17 mouse cellular contexts compared by ENCODE assay signal in genomic region chr7:75077560-75078208, GRCm38 (mm10).
DNase-seq lines count a peak whose midpoint lies in the region; ATAC-seq lines count a peak whose summit lies in the region.
"Had no signal": no experiment of that assay in that cellular context is flagged by ENCODE, and none has a peak within 500 bp of the region (broad histone marks: within the 10 kb centered on the region; RNA-seq: fewer than 3 reads in every experiment).

No protein-coding gene starts in this region.

- H3K9me3 ChIP-seq in midbrain, embryonic 11.5 days (ENCODE audit: control insufficient read depth, low read length) = no peaks in the 10 kb centered on the region
- H3K9me3 ChIP-seq in midbrain, embryonic 14.5 days (ENCODE audit: control insufficient read depth, low read length) = no peaks in the 10 kb centered on the region
- H3K9me3 ChIP-seq: embryonic facial prominence, embryonic 13.5 days; kidney, embryonic 15.5 days; midbrain, embryonic 12.5 days had no signal

- H3K4me1 ChIP-seq in midbrain, embryonic 11.5 days (ENCODE audit: control insufficient read depth, insufficient read depth, low read length) = no peaks in the 10 kb centered on the region
- H3K4me1 ChIP-seq in midbrain, embryonic 14.5 days (ENCODE audit: control insufficient read depth, insufficient read depth, low read length) = no peaks in the 10 kb centered on the region
- H3K4me1 ChIP-seq: embryonic facial prominence, embryonic 13.5 days; kidney, embryonic 15.5 days; midbrain, embryonic 12.5 days had no signal

- no peak overlapping the region for H3K4me3 ChIP-seq in midbrain, embryonic 11.5 days (ENCODE audit: low read depth, low read length)
- H3K4me3 ChIP-seq in midbrain, embryonic 14.5 days (replicated peaks; ENCODE audit: low read depth, low read length) = no peak overlapping the region
- H3K4me3 ChIP-seq: embryonic facial prominence, embryonic 13.5 days; kidney, embryonic 15.5 days; left cerebral cortex, adult 2 months; midbrain, embryonic 12.5 days had no signal

- ATAC-seq in frontal cortex, adult (ENCODE audit: low TSS enrichment) = peak; percentile 65
- ATAC-seq in midbrain, embryonic 11.5 days (ENCODE audit: low FRiP score) = no peak
- ATAC-seq in midbrain, embryonic 14.5 days (ENCODE audit: low FRiP score, low TSS enrichment) = no peak
- ATAC-seq in activated CD4-positive, CD25-positive, alpha-beta regulatory T cell, adult 4 months = no peak
- ATAC-seq: Patski had no signal

- no peak for DNase-seq in frontal cortex, postnatal 14 days (ENCODE audit: low spot score in 2 of 2)
- DNase-seq in midbrain, embryonic 11.5 days (ENCODE audit: low spot score, missing footprints) = peak; percentile 28
- DNase-seq in midbrain, embryonic 14.5 days = no peak
- DNase-seq in layer of hippocampus, adult 8-10 months (ENCODE audit: low spot score in 2 of 2) = peak; percentile 40 to 45
- peak; percentile 37 for DNase-seq in right cerebral cortex, postnatal 4 days
- no peak for DNase-seq in heart, adult 11 months
- DNase-seq: adrenal gland, adult 8-10 months; heart, adult 18-20 months; heart, postnatal 10 days; lung, postnatal 14 days had no signal

- 86% methylated on average over 8 of the region's 8 CpGs for WGBS in midbrain, embryonic 11.5 days
- WGBS in midbrain, embryonic 14.5 days = 72% methylated on average over 8 of the region's 8 CpGs

- no peaks in the 10 kb centered on the region for H3K36me3 ChIP-seq in midbrain, embryonic 11.5 days (ENCODE audit: control insufficient read depth, insufficient read depth, low read length)
- no peaks in the 10 kb centered on the region for H3K36me3 ChIP-seq in midbrain, embryonic 14.5 days (ENCODE audit: control insufficient read depth, insufficient read depth, low read length)
- H3K36me3 ChIP-seq: embryonic facial prominence, embryonic 13.5 days; kidney, embryonic 15.5 days; midbrain, embryonic 12.5 days had no signal

- no peaks in the 10 kb centered on the region for H3K27me3 ChIP-seq in midbrain, embryonic 11.5 days (ENCODE audit: control insufficient read depth, insufficient read depth, low read length)
- no peaks in the 10 kb centered on the region for H3K27me3 ChIP-seq in midbrain, embryonic 14.5 days (ENCODE audit: control insufficient read depth, insufficient read depth, low read length)
- H3K27me3 ChIP-seq: embryonic facial prominence, embryonic 13.5 days; kidney, embryonic 15.5 days; midbrain, embryonic 12.5 days had no signal

- H3K4me2 ChIP-seq in midbrain, embryonic 11.5 days = no peak overlapping the region
- H3K4me2 ChIP-seq in midbrain, embryonic 14.5 days (ENCODE audit: low read length) = no peak overlapping the region
- H3K4me2 ChIP-seq: embryonic facial prominence, embryonic 13.5 days; kidney, embryonic 15.5 days; midbrain, embryonic 12.5 days had no signal

- no peak overlapping the region for H3K9ac ChIP-seq in midbrain, embryonic 11.5 days (ENCODE audit: low read length)
- no peak overlapping the region for H3K9ac ChIP-seq in midbrain, embryonic 14.5 days (replicated peaks; ENCODE audit: low read length)
- H3K9ac ChIP-seq: embryonic facial prominence, embryonic 13.5 days; kidney, embryonic 15.5 days; midbrain, embryonic 12.5 days had no signal

- H3K27ac ChIP-seq in midbrain, embryonic 11.5 days (ENCODE audit: low read depth, low read length) = no peak overlapping the region
- H3K27ac ChIP-seq in midbrain, embryonic 14.5 days (replicated peaks; ENCODE audit: low read depth, low read length) = no peak overlapping the region
- H3K27ac ChIP-seq: embryonic facial prominence, embryonic 13.5 days; kidney, embryonic 15.5 days; left cerebral cortex, adult 2 months; midbrain, embryonic 12.5 days had no signal

Comparison
In these comparisons a context has a peak if more than half of its experiments do, and no peak if none do; other contexts are left out.
1. DNase-seq: peak in midbrain, embryonic 11.5 days (single experiment), layer of hippocampus, adult 8-10 months (2 of 2) and right cerebral cortex, postnatal 4 days (single experiment); none in frontal cortex, postnatal 14 days (0 of 2), midbrain, embryonic 14.5 days (single experiment) and heart, adult 11 months (single experiment).